Mouse (Mus musculus) C3H10T1/2 (cell line): ENCODE data around the gene Ktn1. TPM values are rescaled to one million over a fixed set of nuclear protein-coding genes. Genes with fewer than 3 reads are reported as not detected.

ENCODE experiments used
- polyA plus RNA-seq, 2 experiments: library from polyadenylated mRNA; unstranded; fragments of >200 nt; fragmentation: generic; extraction: Trizol; gene quantifications; one replicate each; pipeline ENCODE4 v1.2.1; 2012; ENCODE audit warnings: missing spikeins in 2 of 2

Gene Ktn1
- polyA plus RNA-seq: 1 to 10 TPM; 2.9 to 6.9 TPM

GRCm38 (mm10) chr14:47648218-47648617 is at the start of gene Ktn1:
Gene Ktn1 (plus strand): TSS chr14:47648448.

Other genes starting within 250 kb of the Ktn1 start
- gene Dlgap5, start 230.0 kb upstream of the Ktn1 start, polyA plus RNA-seq: 10 to 100 TPM in 1 of 2 experiments, 1 to 10 TPM in 1; 3.8 to 40.8 TPM
- 10 to 100 TPM in 1 of 2 experiments, 1 to 10 TPM in 1; 2.2 to 12.8 TPM for gene Fbxo34, start 198.0 kb upstream of the Ktn1 start, polyA plus RNA-seq
- gene Atg14, start 77.8 kb upstream of the Ktn1 start, polyA plus RNA-seq: 1 to 10 TPM in 1 of 2 experiments, under 1 TPM in 1; 0.34 to 6.0 TPM